Mouse (Mus musculus) hematopoietic stem cell, adult 5-6 weeks (primary cell): ENCODE measurements around the gene Rnf141. TPM values are rescaled to one million over a fixed set of nuclear protein-coding genes. Genes with fewer than 3 reads are reported as not detected.

Source experiments
- ATAC-seq, 2 experiments: fragments of 125-278 bp in 1 of 2; replicated peaks in 1 of 2; 2 replicates each; pipeline ENCODE4 v1.8.0; 2016 to 2017; ENCODE audit warnings: inconsistent platforms in 2 of 2, mild to moderate bottlenecking in 2 of 2, moderate number of reproducible peaks in 2 of 2, low read depth in 1 of 2, moderate TSS enrichment in 1 of 2; ENCODE audit not compliant: low FRiP score in 2 of 2, poor library complexity in 2 of 2, severe bottlenecking in 2 of 2, insufficient read depth in 1 of 2, low TSS enrichment in 1 of 2
- total RNA-seq: library from RNA; stranded (forward); fragments of 172-1452, 232-1000 nt; gene quantifications from 2 replicates; pipeline ENCODE4 v1.2.3, GENCODE M21; 2017

Gene Rnf141
- total RNA-seq, 1 experiment from 2014 or later, result 76.7 TPM

DNA sequence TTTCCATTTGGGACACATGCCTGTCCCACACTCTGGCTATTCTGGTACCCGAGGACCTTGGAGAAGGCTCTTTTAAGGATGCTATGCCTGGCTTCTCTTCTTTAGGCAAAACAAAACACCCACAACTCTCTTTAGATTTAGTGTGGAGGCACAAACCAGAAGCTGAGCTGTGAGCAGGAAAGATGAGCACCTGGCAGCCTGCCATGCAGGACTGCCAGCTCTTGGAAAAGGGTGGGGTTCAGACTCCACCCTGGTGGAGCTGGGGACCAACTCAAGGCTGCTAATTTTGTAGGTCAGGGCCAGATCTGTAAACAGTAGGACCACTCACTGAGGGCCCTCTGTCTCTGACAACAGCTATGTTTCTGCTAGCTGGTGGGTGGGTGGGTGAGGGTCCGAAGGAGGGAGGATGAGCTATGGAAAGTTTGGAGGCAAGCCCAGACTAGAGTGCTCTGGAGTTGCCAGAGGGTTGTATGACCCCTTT is 63.0 kb downstream of the Rnf141 start:
- ATAC-seq, result no peak

DNA sequence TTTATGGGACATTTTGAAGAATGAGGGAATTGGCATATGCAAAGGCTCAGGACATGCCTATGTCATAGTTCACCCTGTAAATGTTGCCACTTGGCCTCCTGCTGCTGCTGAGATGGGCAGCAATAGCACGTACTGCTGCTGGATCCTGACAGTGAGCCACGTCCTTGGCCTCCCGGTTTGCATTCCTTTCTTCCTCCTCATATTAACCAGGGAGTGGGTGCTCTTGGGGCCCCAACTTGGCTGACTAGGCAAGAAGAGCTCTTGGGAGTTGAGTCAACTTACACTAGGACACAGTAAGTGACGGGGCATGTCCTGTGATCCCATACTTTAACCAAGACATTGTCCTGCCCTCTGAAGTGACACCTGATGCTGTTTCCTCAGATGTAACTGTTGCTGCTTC is 63.7 kb downstream of the Rnf141 start:
- ATAC-seq, result no peak

DNA sequence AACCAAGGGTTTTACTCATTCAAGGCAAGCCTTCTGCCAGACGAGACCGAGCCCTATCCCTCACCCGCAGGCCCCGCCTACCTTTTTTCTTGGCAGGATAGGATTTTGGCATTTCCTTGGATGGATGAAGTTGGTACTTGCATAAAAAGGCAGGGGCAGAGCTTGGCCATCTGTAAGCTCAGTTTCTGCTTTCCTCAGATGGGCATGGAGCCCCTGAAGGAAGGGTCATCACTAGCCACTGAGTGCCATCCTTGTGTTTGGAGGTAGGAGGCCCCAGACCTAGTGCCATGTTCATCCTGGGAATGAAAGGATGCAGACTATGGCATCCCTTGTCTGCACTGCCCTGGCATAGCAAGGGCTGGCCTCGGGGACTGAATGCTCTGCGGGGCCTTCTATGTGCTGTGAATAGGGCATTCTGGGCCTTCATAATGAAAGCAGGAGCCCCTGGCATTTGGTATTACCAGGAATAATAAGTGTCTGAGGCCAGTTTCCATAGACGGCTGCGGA is 64.6 kb downstream of the Rnf141 start:
- ATAC-seq, result no peak

DNA sequence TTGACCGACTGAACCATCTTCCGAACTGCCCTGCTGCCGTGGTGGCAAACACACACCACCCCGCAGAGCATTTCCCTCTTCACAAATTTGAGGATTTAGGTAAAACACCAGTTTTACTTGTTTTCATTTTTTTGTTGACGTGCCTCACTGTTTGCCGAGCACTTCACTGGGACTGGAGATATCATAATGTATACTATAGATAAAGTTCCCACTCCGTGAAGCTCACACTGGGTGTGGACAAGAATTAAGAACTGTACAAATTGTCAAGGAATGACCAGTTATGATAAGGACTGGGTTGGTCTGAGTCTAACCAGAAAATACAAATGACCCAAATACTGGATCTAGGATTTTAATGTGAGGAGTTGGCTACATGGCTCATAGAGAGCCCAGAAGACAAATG is 65.3 kb downstream of the Rnf141 start:
- ATAC-seq, result no peak

DNA sequence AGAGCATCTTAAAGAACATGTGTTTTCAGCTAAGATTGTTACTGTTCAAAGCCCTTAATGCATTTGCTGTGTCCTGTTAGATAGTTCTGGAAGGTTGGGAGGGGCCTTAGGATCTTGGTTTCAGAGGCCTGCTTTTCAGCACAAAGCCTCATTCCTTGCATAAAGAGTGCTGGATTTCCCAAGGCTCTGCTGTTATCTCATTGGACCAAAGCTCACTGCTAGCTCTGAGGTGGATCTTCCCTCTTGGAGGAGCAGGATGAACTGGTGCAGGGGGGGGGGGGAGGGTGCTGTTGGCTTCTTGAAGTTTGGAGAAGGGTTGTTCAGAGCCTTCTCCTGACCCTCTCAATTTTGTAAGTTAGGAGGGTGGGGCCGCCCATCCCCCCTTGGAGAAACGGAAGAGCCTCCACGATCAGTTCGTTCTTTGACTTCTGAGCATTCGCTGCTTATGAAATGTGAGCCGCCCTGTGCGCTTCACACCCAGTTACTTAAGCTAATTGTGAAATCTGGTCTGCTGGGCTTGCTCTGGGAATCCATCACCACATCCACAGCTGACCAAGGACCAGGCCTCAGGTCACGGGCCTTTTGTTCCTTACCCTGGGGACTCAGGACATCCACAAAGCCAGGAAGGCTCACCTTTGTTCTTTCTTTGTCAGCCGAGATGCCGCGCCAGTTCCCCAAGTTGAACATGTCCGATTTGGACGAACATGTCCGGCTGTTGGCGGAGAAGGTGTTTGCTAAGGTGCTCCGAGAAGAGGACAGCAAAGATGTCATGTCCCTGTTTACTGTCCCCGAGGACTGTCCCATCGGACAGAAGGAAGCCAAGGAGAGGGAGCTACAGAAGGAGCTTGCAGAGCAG is 66.9 kb downstream of the Rnf141 start:
- no peak for ATAC-seq

GRCm38 (mm10) chr7:110774674-110775073 is 69.6 kb downstream of the Rnf141 start:
- no peak for ATAC-seq

- ATAC-seq, result 0 out of 4 replicates have a peak, but pooled peaks of 1 of the 2 experiments have one; percentile 5
These were observed 70.2 kb downstream of the Rnf141 start for GRCm38 (mm10) chr7:110774077-110774476.

- ATAC-seq, result peak; percentile 51 to 61
These were observed 70.9 kb downstream of the Rnf141 start for GRCm38 (mm10) chr7:110773204-110774002.

- ATAC-seq, result no peak
These were observed 71.9 kb downstream of the Rnf141 start for GRCm38 (mm10) chr7:110772343-110772742.

- no peak for ATAC-seq
These were observed 73.3 kb downstream of the Rnf141 start for GRCm38 (mm10) chr7:110770949-110771348.

DNA sequence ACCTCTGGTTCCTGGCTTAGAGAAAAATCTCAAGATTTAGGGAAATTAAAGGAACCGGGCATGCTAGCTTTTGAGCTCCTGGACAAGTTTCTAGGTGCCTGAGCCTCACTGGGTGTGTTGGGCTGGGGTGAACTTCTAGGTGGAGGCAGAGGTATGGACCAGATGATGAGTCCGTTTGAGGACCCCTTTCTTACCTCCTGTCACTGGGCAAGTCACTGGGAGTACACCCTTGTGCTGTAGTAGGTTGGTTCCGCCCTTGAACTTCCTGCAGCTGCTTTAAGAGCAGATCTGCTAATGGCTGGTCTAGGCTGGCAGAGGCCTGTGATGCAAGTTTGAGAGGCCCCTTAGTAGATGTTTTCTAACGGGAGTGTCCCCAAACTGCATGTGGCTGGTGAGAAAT is 75.2 kb downstream of the Rnf141 start:
- ATAC-seq, result peak in 1 of 2 experiments; percentile 54; a peak in 1 of 4 replicates

GRCm38 (mm10) chr7:110768451-110769064 is 75.7 kb downstream of the Rnf141 start:
- ATAC-seq, result peak; percentile 18 to 27; a peak in 2 of 4 replicates

DNA sequence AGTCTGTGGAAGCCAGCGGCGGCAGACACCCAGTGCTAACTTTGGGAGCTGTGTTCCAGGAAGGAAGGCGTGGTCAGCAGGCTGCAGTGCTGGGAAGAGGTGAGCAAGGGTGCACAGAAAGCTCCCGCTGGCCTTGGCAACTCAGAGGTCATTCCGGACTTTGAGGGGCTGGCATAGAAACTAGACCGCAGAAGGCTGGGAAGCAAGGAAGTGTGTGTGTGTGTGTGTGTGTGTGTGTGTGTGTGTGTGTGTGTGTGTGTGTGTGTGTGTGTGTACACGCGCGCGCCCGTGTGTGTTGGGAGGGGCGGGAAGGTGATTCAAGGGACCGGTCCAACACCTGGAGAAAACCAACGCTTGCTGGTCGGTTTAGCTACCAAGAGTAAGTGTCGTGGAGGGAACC is 76.3 kb downstream of the Rnf141 start, which contains the start of gene Ampd3:
Gene Ampd3, plus strand, starts transcription at position 206 of the 400 bp plus-strand sequence.
- no peak for ATAC-seq

- ATAC-seq, result no peak
These were observed 81.6 kb downstream of the Rnf141 start for GRCm38 (mm10) chr7:110762605-110763180.

DNA sequence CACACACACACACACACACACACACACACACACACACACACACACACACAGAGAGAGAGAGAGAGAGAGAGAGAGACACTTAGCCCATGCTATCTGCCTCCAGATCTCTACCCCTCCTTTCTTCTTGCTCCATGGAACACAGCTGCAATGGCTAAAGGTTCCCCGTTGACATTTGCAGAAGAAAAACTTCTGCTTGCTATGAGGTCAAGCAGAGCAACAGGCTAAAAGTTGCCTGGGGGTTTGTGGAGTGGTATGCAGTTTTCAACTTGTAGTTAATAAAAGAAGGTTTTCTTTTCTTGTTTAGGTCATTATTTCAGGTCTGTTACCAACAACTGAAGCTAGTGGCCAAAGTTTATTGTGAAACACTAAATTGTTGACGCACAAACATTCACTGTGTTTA is 87.8 kb downstream of the Rnf141 start:
- ATAC-seq, result 0 out of 4 replicates have a peak, but pooled peaks of 1 of the 2 experiments have one; percentile 22

GRCm38 (mm10) chr7:110753926-110754330 is 90.3 kb downstream of the Rnf141 start:
- no peak for ATAC-seq

DNA sequence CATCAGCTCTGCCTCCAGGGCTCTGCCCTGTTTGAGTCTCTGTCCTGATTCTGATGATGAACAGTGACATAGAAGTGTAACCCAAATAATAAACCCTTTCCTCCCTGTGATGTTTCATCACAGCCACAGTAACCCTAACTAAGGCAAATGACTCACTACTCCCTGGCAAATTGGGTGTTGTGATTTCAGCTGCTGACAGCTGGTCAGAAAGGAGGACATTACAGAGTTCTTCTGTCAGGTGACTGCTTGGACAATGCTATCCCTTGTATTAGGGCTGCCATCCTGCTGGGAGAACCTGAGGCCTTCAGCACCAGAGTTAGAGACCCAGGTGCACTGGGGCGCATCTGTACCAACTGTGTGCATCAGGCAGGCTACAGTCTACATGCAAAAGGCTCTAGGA is 90.9 kb downstream of the Rnf141 start:
- no peak for ATAC-seq
